Mouse (Mus musculus) liver, postnatal 0 days (tissue): ENCODE measurements around the gene Podn.

Source experiments
- CTCF ChIP-seq: sonication (generic); IDR thresholded peaks from 2 replicates; pipeline ENCODE4 v1.5.1; 2016; ENCODE audit warnings: antibody characterized with exemption, low read depth
- EP300 ChIP-seq: IDR thresholded peaks from 2 replicates; pipeline ENCODE4 v1.6.1; 2016; ENCODE audit warnings: antibody characterized with exemption, low read depth, mild to moderate bottlenecking

GRCm38 (mm10) chr4:107985812-107986211 is 110.4 kb downstream of the Podn start:
- TF ChIP-seq CTCF (no peak), EP300 (no peak)
